Mouse (Mus musculus) limb, embryonic 11.5 days (tissue): ENCODE results near the gene Siva1. TPM values are rescaled to one million over a fixed set of nuclear protein-coding genes. Genes with fewer than 3 reads are reported as not detected.
A peak's percentile ranks its signal among the peaks of the same experiment; 100 is the strongest.

Experiments used
- ATAC-seq: fragments of 200-750 bp; cut with Nextera tagmentation; 2 replicates; pipeline ENCODE4 v1.8.0; 2017; ENCODE audit warnings: low read depth; ENCODE audit not compliant: insufficient number of reproducible peaks, low FRiP score, low TSS enrichment
- DNase-seq: peaks from one replicate; pipeline ENCODE4 v3.0.0-alpha.2; 2015; ENCODE audit warnings: low spot score
- H3K27ac ChIP-seq: fragments of 300-500 bp; sonication (generic); replicated peaks from 2 replicates; pipeline ENCODE4 v1.5.1; 2014; ENCODE audit warnings: low read depth, mild to moderate bottlenecking, low read length
- H3K27me3 ChIP-seq: fragments of 300-500 bp; sonication (generic); 2 replicates; pipeline ENCODE4 v1.6.1; 2014; ENCODE audit warnings: mild to moderate bottlenecking, low read length, mixed read lengths; ENCODE audit not compliant: control insufficient read depth, insufficient read depth
- H3K36me3 ChIP-seq: fragments of 300-500 bp; sonication (generic); 2 replicates; pipeline ENCODE4 v1.6.1; 2014; ENCODE audit warnings: mild to moderate bottlenecking, low read length, moderate library complexity, mixed read lengths; ENCODE audit not compliant: control insufficient read depth, insufficient read depth
- H3K4me1 ChIP-seq: fragments of 300-500 bp; sonication (generic); 2 replicates; pipeline ENCODE4 v1.6.1; 2014; ENCODE audit warnings: low read length, mixed read lengths; ENCODE audit not compliant: control insufficient read depth, insufficient read depth
- H3K4me2 ChIP-seq: fragments of 300-500 bp; sonication (generic); 2 replicates; pipeline ENCODE4 v1.6.1; 2014; ENCODE audit warnings: low read depth, mild to moderate bottlenecking, moderate library complexity; ENCODE audit not compliant: severe bottlenecking
- H3K4me3 ChIP-seq: fragments of 300-500 bp; sonication (generic); 2 replicates; pipeline ENCODE4 v1.5.1; 2014; ENCODE audit warnings: low read depth, low read length
- H3K9ac ChIP-seq: fragments of 300-500 bp; sonication (generic); 2 replicates; pipeline ENCODE4 v1.6.1; 2014; ENCODE audit warnings: mild to moderate bottlenecking, low read length
- H3K9me3 ChIP-seq: fragments of 300-500 bp; sonication (generic); 2 replicates; pipeline ENCODE4 v1.6.1; 2016; ENCODE audit warnings: low read length; ENCODE audit not compliant: control insufficient read depth
- WGBS: fragments of 180-500 bp; shearing (Covaris S2); extraction: QIAGEN DNeasy Blood & Tissue Kit; methylation state at CpG from one replicate; pipeline ENCODE4 v1.1.7; 2014; 5-methylcytosine and 5-hydroxymethylcytosine counted together
- polyA plus RNA-seq: library from polyadenylated mRNA; unstranded; fragments of >200 nt; fragmentation: Nextera tagmentation; extraction: Ambion mirVana; gene quantifications from 2 replicates; pipeline ENCODE4 v1.2.1, GENCODE M21; 2014

Siva1 gene
- polyA plus RNA-seq, 1 experiment from 2014 or later: 294 TPM

GRCm38 (mm10) chr12:112618981-112619685 is 25.3 kb upstream of the Siva1 start:
- Histone ChIP-seq H3K9ac (peak overlapping the region; percentile 70; the same call in 1 of the 2 replicates), H3K4me3 (peak overlapping the region; percentile 41), H3K27me3 (peaks cover 12% of the 10 kb centered on the region), H3K4me1 (peaks cover 15% of the 10 kb centered on the region), H3K27ac (no peak overlapping the region), H3K4me2 (peak overlapping the region; percentile 95), H3K36me3 (no peaks in the 10 kb centered on the region), H3K9me3 (no peaks in the 10 kb centered on the region)
- DNase-seq (peak; percentile 35), ATAC-seq (no peak)
- 22% methylated on average over 13 of the region's 13 CpGs for WGBS

- ATAC-seq (peak; percentile 24), DNase-seq (peak; percentile 69)
- H3K36me3 ChIP-seq: no peaks in the 10 kb centered on the region
- H3K27me3 ChIP-seq: peaks cover 12% of the 10 kb centered on the region
- H3K4me1 ChIP-seq: peaks cover 15% of the 10 kb centered on the region
- no peak within 1 kb of the TSS for H3K27ac ChIP-seq
- peak within 1 kb of the TSS; percentile 95 for H3K4me2 ChIP-seq
- peak within 1 kb of the TSS; percentile 41 for H3K4me3 ChIP-seq
- WGBS: 1% methylated on average over 55 of the region's 56 CpGs
- peak within 1 kb of the TSS; percentile 70 for H3K9ac ChIP-seq
- H3K9me3 ChIP-seq: no peaks in the 10 kb centered on the region
These were observed 24.7 kb upstream of the Siva1 start, which contains the start of gene Adssl1 for GRCm38 (mm10) chr12:112619686-112620353. Gene Adssl1 (plus strand): TSS chr12:112620045.

- Histone ChIP-seq H3K4me1 (peaks cover 15% of the 10 kb centered on the region), H3K27ac (no peak overlapping the region)
These were observed 24.0 kb upstream of the Siva1 start for GRCm38 (mm10) chr12:112620354-112621061.

GRCm38 (mm10) chr12:112621900-112622299 is 22.6 kb upstream of the Siva1 start:
- H3K27me3 ChIP-seq: peaks cover 12% of the 10 kb centered on the region
- H3K36me3 ChIP-seq: no peaks in the 10 kb centered on the region
- WGBS: 88% methylated on average over 3 of the region's 3 CpGs
- no peak overlapping the region for H3K4me2 ChIP-seq
- no peak for ATAC-seq
- peaks cover 15% of the 10 kb centered on the region for H3K4me1 ChIP-seq
- H3K9me3 ChIP-seq: no peaks in the 10 kb centered on the region
- no peak overlapping the region for H3K9ac ChIP-seq
- no peak for DNase-seq
- H3K27ac ChIP-seq: no peak overlapping the region
- no peak overlapping the region for H3K4me3 ChIP-seq

More at GRCm38 (mm10) chr12:112620354-112621061, 24.0 kb upstream of the Siva1 start:
- 0 out of 2 replicates have a peak, but pooled peaks have one; percentile 0 for ATAC-seq
- DNase-seq: no peak
- H3K4me2 ChIP-seq: peak overlapping the region; percentile 95
- no peak overlapping the region; the same call in 1 of the 2 replicates for H3K9ac ChIP-seq
- peak overlapping the region; percentile 41 for H3K4me3 ChIP-seq
- no peaks in the 10 kb centered on the region for H3K36me3 ChIP-seq
- H3K9me3 ChIP-seq: no peaks in the 10 kb centered on the region
- H3K27me3 ChIP-seq: peaks cover 12% of the 10 kb centered on the region
- WGBS: 9% methylated on average over 16 of the region's 16 CpGs

- Histone ChIP-seq H3K27ac (no peak overlapping the region), H3K9ac (no peak overlapping the region), H3K36me3 (no peaks in the 10 kb centered on the region), H3K4me2 (no peak overlapping the region), H3K9me3 (no peaks in the 10 kb centered on the region), H3K27me3 (peaks cover 11% of the 10 kb centered on the region), H3K4me1 (peaks cover 16% of the 10 kb centered on the region), H3K4me3 (no peak overlapping the region)
- ATAC-seq: no peak
- peak; percentile 85 for DNase-seq
- WGBS: 21% methylated on average over 2 of the region's 2 CpGs
These were observed 20.7 kb upstream of the Siva1 start for GRCm38 (mm10) chr12:112623742-112624141.

- no peaks in the 10 kb centered on the region for H3K9me3 ChIP-seq
- H3K9ac ChIP-seq: no peak overlapping the region
- DNase-seq: no peak
- H3K4me2 ChIP-seq: no peak overlapping the region
- peaks cover 6% of the 10 kb centered on the region for H3K27me3 ChIP-seq
- ATAC-seq: no peak
- 84% methylated on average over 4 of the region's 4 CpGs for WGBS
- H3K27ac ChIP-seq: no peak overlapping the region
- no peaks in the 10 kb centered on the region for H3K36me3 ChIP-seq
- H3K4me3 ChIP-seq: no peak overlapping the region
- peaks cover 15% of the 10 kb centered on the region; the same call in 1 of the 2 replicates for H3K4me1 ChIP-seq
These were observed 18.8 kb upstream of the Siva1 start for GRCm38 (mm10) chr12:112625700-112626099.

GRCm38 (mm10) chr12:112626455-112626854 is 18.0 kb upstream of the Siva1 start:
- Histone ChIP-seq H3K36me3 (no peaks in the 10 kb centered on the region), H3K4me1 (peaks cover 15% of the 10 kb centered on the region; the same call in 1 of the 2 replicates), H3K9ac (no peak overlapping the region), H3K27ac (no peak overlapping the region), H3K4me2 (no peak overlapping the region), H3K9me3 (no peaks in the 10 kb centered on the region), H3K4me3 (no peak overlapping the region), H3K27me3 (0 out of 2 replicates have a peak, but pooled peaks cover under 1% of the 10 kb centered on the region)
- 77% methylated on average over 6 of the region's 6 CpGs for WGBS
- no peak for DNase-seq
- ATAC-seq: no peak
